Mouse (Mus musculus): ENCODE measurements around the gene Klf3.

The Klf3 gene

GRCm38 (mm10) chr5:64809257-64809656 is 6.1 kb downstream of the Klf3 start:
- in situ Hi-C loops (cut with MboI; ENCODE audit: low sequenced_read_pairs): no loop called here

GRCm38 (mm10) chr5:64809864-64810263 is 6.7 kb downstream of the Klf3 start:
- in situ Hi-C loops (cut with MboI; ENCODE audit: low sequenced_read_pairs): loop anchor here (10.0 kb wide), 1 partner anchor 425 kb away; no protein-coding TSS in a partner anchor

- in situ Hi-C loops (cut with MboI; ENCODE audit: low sequenced_read_pairs): loop anchor here (10.0 kb wide), 1 partner anchor 426 kb away; no protein-coding TSS in a partner anchor
These were observed 7.8 kb downstream of the Klf3 start for GRCm38 (mm10) chr5:64810860-64811499.

GRCm38 (mm10) chr5:64811500-64812123 is 8.4 kb downstream of the Klf3 start:
- in situ Hi-C loops (cut with MboI; ENCODE audit: low sequenced_read_pairs): loop anchor here (10.0 kb wide), 1 partner anchor 427 kb away; no protein-coding TSS in a partner anchor

GRCm38 (mm10) chr5:64812124-64812982 is 9.2 kb downstream of the Klf3 start:
- in situ Hi-C loops (cut with MboI; ENCODE audit: low sequenced_read_pairs): loop anchor here (10.0 kb wide), 1 partner anchor 428 kb away; no protein-coding TSS in a partner anchor

GRCm38 (mm10) chr5:64812983-64813304 is 9.8 kb downstream of the Klf3 start:
- in situ Hi-C loops (cut with MboI; ENCODE audit: low sequenced_read_pairs): loop anchor here (10.0 kb wide), 1 partner anchor 428 kb away; no protein-coding TSS in a partner anchor

GRCm38 (mm10) chr5:64813361-64813760 is 10.2 kb downstream of the Klf3 start:
- in situ Hi-C loops (cut with MboI; ENCODE audit: low sequenced_read_pairs): loop anchor here (10.0 kb wide), 1 partner anchor 429 kb away; no protein-coding TSS in a partner anchor

- in situ Hi-C loops (cut with MboI; ENCODE audit: low sequenced_read_pairs): loop anchor here (10.0 kb wide), 1 partner anchor 430 kb away; no protein-coding TSS in a partner anchor
These were observed 11.2 kb downstream of the Klf3 start for GRCm38 (mm10) chr5:64814416-64814815.

- in situ Hi-C loops (cut with MboI; ENCODE audit: low sequenced_read_pairs): loop anchor here (10.0 kb wide), 1 partner anchor 431 kb away; no protein-coding TSS in a partner anchor
These were observed 12.4 kb downstream of the Klf3 start for GRCm38 (mm10) chr5:64815631-64816030.

GRCm38 (mm10) chr5:64816290-64816973 is 13.2 kb downstream of the Klf3 start:
- in situ Hi-C loops (cut with MboI; ENCODE audit: low sequenced_read_pairs): loop anchor here (10.0 kb wide), 1 partner anchor 432 kb away; no protein-coding TSS in a partner anchor

GRCm38 (mm10) chr5:64816974-64817296 is 13.7 kb downstream of the Klf3 start:
- in situ Hi-C loops (cut with MboI; ENCODE audit: low sequenced_read_pairs): loop anchor here (10.0 kb wide), 1 partner anchor 432 kb away; no protein-coding TSS in a partner anchor

GRCm38 (mm10) chr5:64819390-64819789 is 16.2 kb downstream of the Klf3 start:
- in situ Hi-C loops (cut with MboI; ENCODE audit: low sequenced_read_pairs): loop anchor here (10.0 kb wide), 1 partner anchor 435 kb away; no protein-coding TSS in a partner anchor

GRCm38 (mm10) chr5:64820138-64820537 is 16.9 kb downstream of the Klf3 start:
- in situ Hi-C loops (cut with MboI; ENCODE audit: low sequenced_read_pairs): no loop called here

GRCm38 (mm10) chr5:64821294-64821693 is 18.1 kb downstream of the Klf3 start:
- in situ Hi-C loops (cut with MboI; ENCODE audit: low sequenced_read_pairs): no loop called here

- in situ Hi-C loops (cut with MboI; ENCODE audit: low sequenced_read_pairs): no loop called here
These were observed 18.8 kb downstream of the Klf3 start for GRCm38 (mm10) chr5:64821964-64822363.

- in situ Hi-C loops (cut with MboI; ENCODE audit: low sequenced_read_pairs): no loop called here
These were observed 20.2 kb downstream of the Klf3 start for GRCm38 (mm10) chr5:64823431-64823830.

GRCm38 (mm10) chr5:64824765-64825164 is 21.6 kb downstream of the Klf3 start:
- in situ Hi-C loops (cut with MboI; ENCODE audit: low sequenced_read_pairs): no loop called here

GRCm38 (mm10) chr5:64825496-64825895 is 22.3 kb downstream of the Klf3 start:
- in situ Hi-C loops (cut with MboI; ENCODE audit: low sequenced_read_pairs): no loop called here

GRCm38 (mm10) chr5:64827151-64827550 is 24.0 kb downstream of the Klf3 start:
- in situ Hi-C loops (cut with MboI; ENCODE audit: low sequenced_read_pairs): no loop called here

GRCm38 (mm10) chr5:64828314-64828713 is 25.1 kb downstream of the Klf3 start:
- in situ Hi-C loops (cut with MboI; ENCODE audit: low sequenced_read_pairs): no loop called here

- in situ Hi-C loops (cut with MboI; ENCODE audit: low sequenced_read_pairs): no loop called here
These were observed 26.4 kb downstream of the Klf3 start for GRCm38 (mm10) chr5:64829606-64830005.
